ENCODE assay signal across 21 mouse cellular contexts in the genomic region with DNA sequence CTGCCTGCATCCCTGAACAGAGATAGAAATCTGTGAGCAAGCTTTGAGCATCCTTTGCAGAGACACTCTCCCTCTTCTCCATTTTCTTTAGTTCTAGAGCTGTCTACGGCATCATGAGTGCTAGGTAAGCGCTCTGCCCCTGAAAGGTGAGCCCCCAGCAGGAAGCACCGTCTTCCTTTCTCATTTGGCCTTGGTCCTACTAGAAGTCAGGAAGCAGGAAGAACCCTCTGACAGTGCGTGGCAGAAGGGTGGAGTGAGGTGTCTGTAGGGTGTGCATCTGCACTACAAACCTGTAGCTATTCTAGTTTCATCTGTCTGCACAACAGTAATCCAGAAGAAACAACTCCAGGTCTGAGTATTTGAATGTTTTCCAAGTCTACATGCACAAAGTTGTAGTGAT.
DNase-seq lines count a peak whose midpoint lies in the region; ATAC-seq and TF ChIP-seq lines count a peak whose summit lies in the region.
"Had no signal": no experiment of that assay in that cellular context is flagged by ENCODE, and none has a peak within 500 bp of the region (broad histone marks: within the 10 kb centered on the region; RNA-seq: fewer than 3 reads in every experiment).

No protein-coding gene starts in this region.

- H3K4me2 ChIP-seq in heart, embryonic 13.5 days: no peak overlapping the region
- H3K4me2 ChIP-seq in limb, embryonic 12.5 days: no peak overlapping the region
- H3K4me2 ChIP-seq in embryonic facial prominence, embryonic 14.5 days (ENCODE audit: low read depth, low read length): no peak overlapping the region
- H3K4me2 ChIP-seq: hindbrain, embryonic 12.5 days had no signal

- H3K4me3 ChIP-seq in cerebellum, adult 2 months (replicated peaks; ENCODE audit: insufficient read depth, low read depth, low read length): no peak overlapping the region
- no peak overlapping the region for H3K4me3 ChIP-seq in heart, embryonic 13.5 days
- H3K4me3 ChIP-seq in limb, embryonic 12.5 days (replicated peaks): no peak overlapping the region
- H3K4me3 ChIP-seq in limb, embryonic 10.5 days: no peak overlapping the region
- H3K4me3 ChIP-seq in embryonic facial prominence, embryonic 14.5 days (ENCODE audit: low read depth, low read length): no peak overlapping the region
- H3K4me3 ChIP-seq: heart, embryonic 10.5 days; hindbrain, embryonic 12.5 days had no signal

- H3K36me3 ChIP-seq in heart, embryonic 13.5 days: 0 out of 2 replicates have a peak, but pooled peaks cover 3% of the 10 kb centered on the region
- H3K36me3 ChIP-seq in limb, embryonic 12.5 days: no peaks in the 10 kb centered on the region
- 0 out of 2 replicates have a peak, but pooled peaks cover 2% of the 10 kb centered on the region for H3K36me3 ChIP-seq in limb, embryonic 10.5 days
- no peaks in the 10 kb centered on the region for H3K36me3 ChIP-seq in embryonic facial prominence, embryonic 14.5 days (ENCODE audit: control insufficient read depth, insufficient read depth, low read length)
- H3K36me3 ChIP-seq: heart, embryonic 10.5 days; hindbrain, embryonic 12.5 days had no signal

- no peak for TF ChIP-seq CTCF in cerebellum, adult 2 months (IDR thresholded peaks at IDR 0.05; ENCODE audit: borderline replicate concordance, insufficient read depth, low read depth, low read length)

- DNase-seq in cerebellum, adult 2 months: no peak
- no peak for DNase-seq in cerebellum, adult 11 months
- DNase-seq in heart, postnatal 4 days: no peak
- DNase-seq in limb, embryonic 10.5 days (ENCODE audit: low spot score): no peak
- no peak for DNase-seq in embryonic facial prominence, embryonic 14.5 days (ENCODE audit: low spot score)
- no peak for DNase-seq in urinary bladder, postnatal 14 days (ENCODE audit: low spot score)
- DNase-seq: adrenal gland, postnatal 14 days; B cell, adult 2 months; cerebellum, adult 18-20 months; cerebellum, postnatal 10 days; gastrocnemius, postnatal 36 days; heart, adult 18-20 months had no signal

- no peak for ATAC-seq in heart, embryonic 13.5 days (ENCODE audit: extremely low read depth, insufficient number of reproducible peaks, low FRiP score, low TSS enrichment)
- ATAC-seq in limb, embryonic 12.5 days (ENCODE audit: insufficient number of reproducible peaks, insufficient read depth, low FRiP score, low TSS enrichment, low read depth): no peak
- no peak for ATAC-seq in embryonic facial prominence, embryonic 14.5 days (ENCODE audit: low read depth)
- ATAC-seq: activated CD4-positive, CD25-positive, alpha-beta regulatory T cell, adult 4 months; forebrain, embryonic 14.5 days; hindbrain, postnatal 0 days; Patski had no signal

- peaks cover 16% of the 10 kb centered on the region for H3K4me1 ChIP-seq in cerebellum, adult 2 months (ENCODE audit: control insufficient read depth, insufficient read depth, low read length)
- H3K4me1 ChIP-seq in heart, embryonic 13.5 days: peaks cover 43% of the 10 kb centered on the region
- peaks cover 34% of the 10 kb centered on the region for H3K4me1 ChIP-seq in limb, embryonic 12.5 days (replicated peaks)
- H3K4me1 ChIP-seq in limb, embryonic 10.5 days: peaks cover 23% of the 10 kb centered on the region
- H3K4me1 ChIP-seq in embryonic facial prominence, embryonic 14.5 days (ENCODE audit: control insufficient read depth, insufficient read depth, low read length): peaks cover 13% of the 10 kb centered on the region; the same call in 1 of the 2 replicates

- TF ChIP-seq POLR2A in cerebellum, adult 2 months (IDR thresholded peaks at IDR 0.05; ENCODE audit: borderline replicate concordance, insufficient read depth, low read length): no peak

- H3K9ac ChIP-seq in heart, embryonic 13.5 days: no peak overlapping the region
- no peak overlapping the region for H3K9ac ChIP-seq in limb, embryonic 12.5 days (replicated peaks)
- H3K9ac ChIP-seq in embryonic facial prominence, embryonic 14.5 days (ENCODE audit: low read depth, low read length): no peak overlapping the region
- H3K9ac ChIP-seq: hindbrain, embryonic 12.5 days had no signal

- H3K27ac ChIP-seq in cerebellum, adult 2 months (ENCODE audit: insufficient read depth, low read length): 0 out of 2 replicates have a peak overlapping the region, but pooled peaks have one; percentile 23
- H3K27ac ChIP-seq in heart, embryonic 13.5 days (replicated peaks): peak overlapping the region; percentile 32; the same call in 1 of the 2 replicates
- peak overlapping the region; percentile 32; the same call in 1 of the 2 replicates for H3K27ac ChIP-seq in limb, embryonic 12.5 days
- no peak overlapping the region for H3K27ac ChIP-seq in limb, embryonic 10.5 days
- H3K27ac ChIP-seq in embryonic facial prominence, embryonic 14.5 days (replicated peaks; ENCODE audit: low read depth, low read length): 0 out of 2 replicates have a peak overlapping the region, but pooled peaks have one; percentile 1
- H3K27ac ChIP-seq: heart, embryonic 10.5 days; hindbrain, embryonic 12.5 days; hindbrain, postnatal 0 days had no signal

- H3K9me3 ChIP-seq in heart, embryonic 13.5 days: 0 out of 2 replicates have a peak, but pooled peaks cover 5% of the 10 kb centered on the region
- peaks cover 5% of the 10 kb centered on the region for H3K9me3 ChIP-seq in limb, embryonic 12.5 days
- H3K9me3 ChIP-seq in limb, embryonic 10.5 days (replicated peaks): 0 out of 2 replicates have a peak, but pooled peaks cover 2% of the 10 kb centered on the region
- peaks cover 12% of the 10 kb centered on the region; the same call in 1 of the 2 replicates for H3K9me3 ChIP-seq in embryonic facial prominence, embryonic 14.5 days (ENCODE audit: control insufficient read depth, low read length)
- H3K9me3 ChIP-seq: heart, embryonic 10.5 days; hindbrain, embryonic 12.5 days had no signal

- 32% methylated on average over 4 of the region's 4 CpGs for WGBS in cerebellum, adult 2 months
- WGBS in heart, embryonic 13.5 days: 62% methylated on average over 4 of the region's 4 CpGs
- WGBS in limb, embryonic 12.5 days: 79% methylated on average over 4 of the region's 4 CpGs
- 82% methylated on average over 4 of the region's 4 CpGs for WGBS in limb, embryonic 10.5 days
- 63% methylated on average over 4 of the region's 4 CpGs for WGBS in embryonic facial prominence, embryonic 14.5 days

- no peaks in the 10 kb centered on the region for H3K27me3 ChIP-seq in cerebellum, adult 2 months (ENCODE audit: control insufficient read depth, insufficient read depth, low read length)
- H3K27me3 ChIP-seq in heart, embryonic 13.5 days (replicated peaks): no peaks in the 10 kb centered on the region
- H3K27me3 ChIP-seq in limb, embryonic 12.5 days: no peaks in the 10 kb centered on the region
- H3K27me3 ChIP-seq in limb, embryonic 10.5 days (ENCODE audit: low read depth, poor library complexity, severe bottlenecking): no peaks in the 10 kb centered on the region
- H3K27me3 ChIP-seq in embryonic facial prominence, embryonic 14.5 days (replicated peaks; ENCODE audit: control insufficient read depth, insufficient read depth, low read length): no peaks in the 10 kb centered on the region
- H3K27me3 ChIP-seq: CH12.LX; hindbrain, embryonic 12.5 days; Patski had no signal
